Mouse (Mus musculus) Muller cell, postnatal 12 days (primary cell): ENCODE data around the gene Rabgap1l.
"Not testable (repeated sequence)": the region's sequence is repeated elsewhere in the genome, so short reads cannot be mapped to it uniquely, and the experiment has no call there.

ENCODE experiments used
- DNase-seq: peaks from one replicate; pipeline ENCODE4 v3.0.0-alpha.2; 2015; ENCODE audit errors: inconsistent ontology term

Rabgap1l gene

GRCm38 (mm10) chr1:160693094-160693447, 99.9 kb downstream of the Rabgap1l start:
- DNase-seq = peak; percentile 89

GRCm38 (mm10) chr1:160692224-160693093, 100.6 kb downstream of the Rabgap1l start:
- DNase-seq = no peak

- no peak for DNase-seq
These were observed 101.8 kb downstream of the Rabgap1l start for GRCm38 (mm10) chr1:160691196-160691590.

DNA sequence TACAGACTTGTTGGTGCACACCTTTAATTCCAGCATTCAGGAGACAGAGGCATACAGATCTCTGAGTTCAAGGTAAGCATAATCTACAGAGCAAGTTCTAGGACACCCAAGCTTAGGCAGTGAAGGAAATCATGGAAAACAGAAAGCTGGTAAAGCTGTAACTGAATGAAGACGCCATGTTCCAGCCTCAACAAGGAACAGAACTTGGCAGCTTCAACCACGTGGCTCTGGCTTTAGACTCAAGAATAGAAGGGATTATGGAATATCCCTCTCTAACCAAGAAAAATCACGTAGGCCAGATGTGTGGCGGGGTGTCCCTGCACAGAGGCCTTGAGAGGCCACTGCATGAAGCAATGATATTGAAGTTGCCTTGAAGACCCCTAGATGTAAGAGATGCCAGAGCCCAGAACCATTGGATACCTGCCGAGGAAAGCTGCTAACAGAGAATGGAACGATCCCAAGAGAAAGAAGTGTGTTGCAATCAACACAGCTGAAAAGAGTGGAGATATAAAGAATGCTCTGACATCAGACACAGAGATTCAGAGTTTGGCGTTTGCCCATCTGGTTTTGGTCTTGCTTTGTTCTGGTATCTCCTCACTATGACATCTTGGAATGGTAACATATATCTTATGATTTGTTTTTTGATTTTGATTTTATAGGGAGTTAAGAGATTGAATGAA, 102.4 kb downstream of the Rabgap1l start:
- no peak for DNase-seq

DNA sequence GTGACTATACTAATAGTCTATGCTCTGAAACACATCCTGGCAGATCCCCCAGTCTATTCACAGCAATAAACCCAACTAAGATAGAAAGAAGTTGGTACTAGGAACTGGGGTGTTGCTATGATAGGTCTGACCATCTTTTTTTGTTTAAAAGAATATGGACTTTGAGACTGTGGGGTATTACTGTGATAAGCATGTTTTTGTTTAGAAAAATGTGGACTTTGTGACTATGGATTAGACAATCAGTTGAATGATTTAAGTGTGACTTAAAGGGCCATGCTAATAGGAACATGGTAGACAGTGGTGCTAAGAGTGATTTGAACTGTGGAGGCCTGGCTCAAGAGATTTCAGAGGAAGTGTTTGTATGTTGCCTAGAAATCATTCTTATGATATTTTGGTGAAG, 103.5 kb downstream of the Rabgap1l start:
- no peak for DNase-seq

- DNase-seq = no peak
These were observed 108.8 kb downstream of the Rabgap1l start for GRCm38 (mm10) chr1:160684251-160684650.

- DNase-seq = no peak
These were observed 111.5 kb downstream of the Rabgap1l start for GRCm38 (mm10) chr1:160681398-160682050.

DNA sequence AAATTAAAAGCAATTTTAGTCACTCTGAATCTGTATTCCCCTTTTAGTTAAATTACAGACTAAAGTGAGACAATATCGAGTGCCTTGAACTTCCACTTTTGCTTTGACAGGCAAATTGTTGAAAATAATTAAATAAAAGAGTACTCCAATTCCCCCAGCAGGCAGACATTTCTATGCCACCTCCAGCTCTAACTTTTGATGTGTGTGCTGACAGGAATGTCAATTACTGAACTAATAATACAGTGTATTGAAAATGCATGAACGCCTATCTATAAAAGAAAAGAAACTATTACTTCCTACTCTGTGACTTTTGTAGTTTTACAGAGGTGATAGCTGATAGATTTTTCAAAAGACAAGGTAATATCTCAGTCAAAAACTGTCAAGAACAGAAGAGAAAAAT, 118.2 kb downstream of the Rabgap1l start:
- DNase-seq = no peak

DNA sequence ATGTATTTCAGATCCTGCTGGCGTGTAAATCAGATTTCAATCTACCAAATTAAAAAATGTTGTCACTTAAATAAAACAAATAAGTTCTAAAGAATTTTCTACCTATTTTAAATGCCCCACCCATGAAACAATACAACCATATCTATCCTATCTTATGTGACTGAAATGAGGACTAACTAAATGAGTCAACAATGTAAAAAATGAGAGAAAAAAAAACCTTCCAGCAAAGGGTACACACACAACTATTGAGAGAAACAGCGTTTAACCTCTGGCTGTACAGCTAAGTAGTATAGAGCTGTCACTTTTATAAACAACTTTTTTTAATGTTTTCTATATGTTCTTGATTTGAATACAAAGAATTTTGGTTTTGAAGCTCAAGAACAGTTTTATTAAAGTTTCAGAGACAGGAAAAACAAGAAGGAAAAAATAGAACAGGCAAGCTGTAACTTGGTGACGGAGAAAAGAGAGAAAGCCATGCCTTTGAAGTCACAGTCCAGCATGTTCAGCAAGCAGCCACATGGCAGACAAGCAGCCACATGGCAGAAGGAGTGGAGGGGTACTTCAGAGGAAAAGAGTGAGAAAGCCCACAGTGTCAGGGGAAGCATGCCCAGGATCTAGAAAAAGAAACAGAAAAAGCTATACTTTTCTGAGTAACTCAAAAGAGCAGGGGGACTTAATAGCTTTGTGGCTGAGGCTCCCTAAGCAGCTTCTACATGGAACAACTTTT, 120.8 kb downstream of the Rabgap1l start:
- no peak for DNase-seq

DNA sequence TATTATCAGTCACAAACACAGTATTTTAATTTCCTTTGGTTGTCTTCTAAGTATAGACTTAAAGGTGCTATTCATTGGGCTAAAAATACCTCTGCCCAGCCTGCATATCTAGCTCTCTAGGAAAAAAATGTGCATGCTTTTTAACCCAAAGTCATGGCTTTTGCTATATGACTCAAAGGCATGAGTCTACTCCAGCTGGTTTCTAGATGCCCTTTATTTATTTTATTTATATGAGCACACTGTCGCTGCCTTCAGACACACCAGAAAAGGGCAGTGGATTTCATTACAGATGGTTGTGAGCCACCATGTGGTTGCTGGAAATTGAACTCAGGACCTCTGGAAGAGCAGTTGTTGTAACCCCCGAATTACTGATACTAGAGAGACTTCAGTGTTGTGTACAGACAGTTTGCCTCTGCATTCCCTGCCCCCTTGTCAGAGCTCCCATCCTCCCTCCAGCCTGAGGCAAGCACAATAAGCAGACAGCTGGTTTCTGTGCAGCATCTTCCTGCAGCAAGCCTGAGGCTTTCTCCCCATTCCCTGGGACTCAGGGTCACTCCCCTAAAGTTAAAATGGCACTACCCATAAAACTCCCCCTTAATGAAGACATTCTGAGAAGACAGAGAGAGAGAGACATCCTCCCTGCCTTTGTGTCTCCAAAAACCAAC, 137.1 kb downstream of the Rabgap1l start:
- peak; percentile 2 for DNase-seq

DNA sequence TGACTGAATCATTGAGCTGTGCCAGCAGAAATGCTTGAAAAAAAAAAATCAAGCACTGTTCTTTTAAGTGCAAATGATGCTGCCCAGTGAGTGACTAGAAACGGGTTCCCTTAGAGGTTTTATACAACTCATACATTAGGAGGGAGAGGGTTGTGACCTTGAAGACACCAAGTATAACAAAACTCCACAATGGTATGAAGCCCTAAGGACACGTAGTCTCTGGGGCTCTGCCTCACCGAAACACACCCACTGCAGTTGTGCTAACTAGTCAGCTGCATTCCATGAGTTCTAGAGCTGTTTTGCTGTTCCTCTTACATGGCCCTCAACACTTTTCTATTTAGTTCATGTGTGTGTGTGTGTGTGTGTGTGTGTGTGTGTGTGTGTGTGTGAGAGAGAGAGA, 141.3 kb downstream of the Rabgap1l start:
- DNase-seq = no peak

DNA sequence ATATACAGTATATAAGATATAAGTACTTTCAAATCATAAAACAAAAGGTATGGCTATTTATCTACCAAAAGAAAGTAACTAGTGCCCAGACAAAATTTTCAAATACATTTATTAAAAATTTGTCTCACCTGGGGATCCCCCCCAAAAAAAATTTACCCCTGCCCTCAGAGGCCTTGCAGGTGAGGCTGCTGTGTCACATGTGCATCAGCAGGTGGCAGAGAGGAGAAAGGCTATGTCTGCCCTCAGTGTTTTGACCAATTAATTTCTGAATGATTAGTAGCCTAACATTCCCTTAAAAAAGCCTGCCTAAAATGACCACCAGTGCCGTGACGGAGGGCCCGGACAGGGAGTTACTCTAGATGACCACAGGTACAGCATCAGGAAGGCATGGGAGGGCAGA, 147.6 kb downstream of the Rabgap1l start:
- DNase-seq = no peak

GRCm38 (mm10) chr1:160628213-160628932, 164.6 kb downstream of the Rabgap1l start:
- no peak for DNase-seq

DNA sequence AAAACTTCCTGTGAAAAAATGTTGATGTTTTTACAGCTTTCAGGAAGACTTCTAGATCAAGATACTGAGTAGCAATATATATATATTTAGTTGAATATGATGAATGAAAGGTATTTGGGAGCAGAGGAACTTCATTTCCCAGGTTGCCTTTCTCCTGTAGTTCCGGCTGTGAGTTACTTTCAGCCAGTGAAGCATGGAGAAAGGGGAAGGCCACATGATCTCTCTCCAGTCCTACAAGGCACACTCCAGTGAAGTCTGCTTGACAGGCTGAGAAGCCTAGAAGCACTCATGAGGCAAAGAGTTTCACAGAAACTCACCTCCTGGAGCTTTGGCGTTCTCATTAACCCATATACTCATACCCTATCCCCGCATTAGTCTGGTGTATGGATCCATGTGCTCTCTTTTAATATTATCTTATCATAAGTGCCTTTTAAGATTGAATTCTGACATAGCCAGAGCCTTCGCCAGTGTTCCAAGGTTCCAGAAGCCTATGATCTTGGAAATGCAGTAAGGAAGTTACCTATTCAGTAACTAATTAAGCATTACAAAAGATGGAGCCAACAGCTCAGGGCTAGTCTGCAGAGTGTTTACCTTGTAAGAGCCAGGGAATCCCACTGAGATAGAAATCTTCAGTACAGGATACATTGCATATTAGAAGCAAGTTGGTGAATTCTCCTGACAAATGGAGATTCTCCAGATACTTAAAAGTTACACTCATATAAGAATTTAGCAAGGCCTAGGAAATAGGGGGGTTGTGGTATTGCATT, 168.5 kb downstream of the Rabgap1l start:
- DNase-seq = not testable (repeated sequence)

- DNase-seq = no peak
These were observed 174.8 kb downstream of the Rabgap1l start for GRCm38 (mm10) chr1:160618201-160618600.

GRCm38 (mm10) chr1:160606425-160606824, 186.6 kb downstream of the Rabgap1l start:
- peak; percentile 12 for DNase-seq

DNA sequence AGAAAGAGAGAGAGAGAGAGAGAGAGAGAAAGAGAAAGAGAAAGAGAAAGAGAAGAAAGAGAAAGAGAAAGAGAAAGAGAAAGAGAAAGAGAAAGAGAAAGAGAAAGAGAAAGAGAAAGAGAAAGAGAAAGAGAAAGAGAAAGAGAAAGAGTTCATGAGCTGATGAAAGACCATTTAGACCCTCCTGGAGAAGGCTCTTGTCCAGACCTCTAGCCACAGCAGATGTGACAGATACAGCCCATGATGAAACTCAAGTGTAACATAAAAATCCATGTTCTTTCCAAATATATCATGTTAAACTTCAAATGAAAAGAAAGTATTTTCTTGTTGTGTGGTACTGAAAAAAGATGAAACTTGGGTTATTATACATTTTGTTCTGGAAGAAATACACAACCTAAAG, 189.7 kb downstream of the Rabgap1l start:
- not testable (repeated sequence) for DNase-seq

GRCm38 (mm10) chr1:160597369-160597768, 195.6 kb downstream of the Rabgap1l start:
- peak; percentile 11 for DNase-seq

DNA sequence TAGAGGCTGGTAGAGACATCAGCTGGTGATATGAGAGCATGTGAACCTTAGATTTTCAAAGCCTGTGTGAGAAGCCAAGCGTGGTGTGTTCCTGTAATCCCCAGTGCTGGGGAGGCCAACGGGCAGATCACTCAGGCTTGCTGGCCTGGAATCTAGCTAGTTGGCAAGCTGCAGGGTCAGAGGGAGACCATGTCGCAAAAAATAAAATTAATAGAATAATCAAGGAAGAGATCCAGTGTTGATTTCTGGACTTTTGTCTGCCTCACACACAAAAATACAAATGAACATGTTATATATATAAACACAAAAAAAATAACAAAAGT, 196.1 kb downstream of the Rabgap1l start:
- no peak for DNase-seq
